9 mouse cellular contexts compared by ENCODE assay signal in the genomic region with DNA sequence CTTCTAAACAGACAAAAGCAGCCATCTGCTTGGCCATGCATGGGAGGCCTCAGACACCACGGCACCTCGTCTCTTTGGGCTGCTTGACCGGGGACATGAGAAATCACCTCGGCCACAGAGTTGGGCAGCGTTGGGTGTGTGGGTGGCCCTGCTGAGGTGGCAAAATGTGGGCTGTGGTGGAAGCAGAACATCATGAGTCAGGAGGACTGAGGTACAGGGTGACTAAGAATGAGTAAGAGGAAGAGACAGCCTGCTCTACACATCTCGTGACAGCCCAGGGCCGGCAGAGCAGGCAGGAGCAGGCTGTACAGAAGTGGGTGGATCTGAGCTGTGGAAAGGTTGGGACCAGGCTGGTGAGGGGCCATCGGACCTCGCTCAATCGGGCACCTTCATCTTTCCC. TPM values are rescaled to one million over a fixed set of nuclear protein-coding genes. Genes with fewer than 3 reads are reported as not detected.
DNase-seq lines count a peak whose midpoint lies in the region; ATAC-seq and TF ChIP-seq lines count a peak whose summit lies in the region.
"Had no signal": no experiment of that assay in that cellular context is flagged by ENCODE, and none has a peak within 500 bp of the region (broad histone marks: within the 10 kb centered on the region; RNA-seq: fewer than 3 reads in every experiment).

No protein-coding gene starts in this region.

- no peak overlapping the region for H3K4me3 ChIP-seq in hindbrain, embryonic 13.5 days
- H3K4me3 ChIP-seq in hindbrain, embryonic 10.5 days: no peak overlapping the region
- no peak overlapping the region for H3K4me3 ChIP-seq in stomach, postnatal 0 days (ENCODE audit: low read depth, low read length)
- H3K4me3 ChIP-seq in midbrain, postnatal 0 days (ENCODE audit: low read depth, low read length): no peak overlapping the region
- H3K4me3 ChIP-seq in forebrain, embryonic 11.5 days (ENCODE audit: low read depth, low read length): no peak overlapping the region
- H3K4me3 ChIP-seq: hindbrain, embryonic 15.5 days had no signal

- no peaks in the 10 kb centered on the region for H3K9me3 ChIP-seq in hindbrain, embryonic 13.5 days
- H3K9me3 ChIP-seq in hindbrain, embryonic 10.5 days: no peaks in the 10 kb centered on the region
- H3K9me3 ChIP-seq in stomach, postnatal 0 days (ENCODE audit: control insufficient read depth, low read length): no peaks in the 10 kb centered on the region
- no peaks in the 10 kb centered on the region for H3K9me3 ChIP-seq in midbrain, postnatal 0 days (ENCODE audit: low read length)
- no peaks in the 10 kb centered on the region for H3K9me3 ChIP-seq in forebrain, embryonic 11.5 days (ENCODE audit: control insufficient read depth, low read length)
- H3K9me3 ChIP-seq: hindbrain, embryonic 15.5 days had no signal

- ATAC-seq in hindbrain, embryonic 13.5 days (ENCODE audit: low FRiP score): no peak
- peak; percentile 45; the same call in 1 of the 2 replicates for ATAC-seq in common myeloid progenitor, adult 5-6 weeks (replicated peaks; ENCODE audit: low read depth, poor library complexity, severe bottlenecking)
- peak; percentile 62 for ATAC-seq in stomach, postnatal 0 days (ENCODE audit: low FRiP score, low TSS enrichment)
- ATAC-seq in midbrain, postnatal 0 days (ENCODE audit: low FRiP score): no peak
- no peak for ATAC-seq in forebrain, embryonic 11.5 days (replicated peaks; ENCODE audit: low FRiP score)

- H3K4me1 ChIP-seq in hindbrain, embryonic 13.5 days (replicated peaks): no peaks in the 10 kb centered on the region
- no peaks in the 10 kb centered on the region for H3K4me1 ChIP-seq in hindbrain, embryonic 10.5 days (replicated peaks)
- no peaks in the 10 kb centered on the region for H3K4me1 ChIP-seq in stomach, postnatal 0 days (replicated peaks; ENCODE audit: control insufficient read depth, insufficient read depth)
- H3K4me1 ChIP-seq in midbrain, postnatal 0 days (ENCODE audit: insufficient read depth, low read length): no peaks in the 10 kb centered on the region
- H3K4me1 ChIP-seq in forebrain, embryonic 11.5 days (replicated peaks; ENCODE audit: control insufficient read depth, insufficient read depth, low read length): no peaks in the 10 kb centered on the region
- H3K4me1 ChIP-seq: hindbrain, embryonic 15.5 days had no signal

- no peak overlapping the region for H3K27ac ChIP-seq in hindbrain, embryonic 13.5 days
- H3K27ac ChIP-seq in hindbrain, embryonic 10.5 days: no peak overlapping the region
- peak overlapping the region; percentile 61 for H3K27ac ChIP-seq in stomach, postnatal 0 days (replicated peaks)
- H3K27ac ChIP-seq in midbrain, postnatal 0 days (ENCODE audit: low read depth, low read length): no peak overlapping the region
- no peak overlapping the region for H3K27ac ChIP-seq in forebrain, embryonic 11.5 days (ENCODE audit: low read depth, low read length)
- H3K27ac ChIP-seq: hindbrain, embryonic 15.5 days had no signal

- WGBS in hindbrain, embryonic 13.5 days: 87% methylated on average over 10 of the region's 10 CpGs
- 93% methylated on average over 10 of the region's 10 CpGs for WGBS in hindbrain, embryonic 10.5 days
- 84% methylated on average over 10 of the region's 10 CpGs for WGBS in stomach, postnatal 0 days
- 90% methylated on average over 10 of the region's 10 CpGs for WGBS in midbrain, postnatal 0 days
- 91% methylated on average over 10 of the region's 10 CpGs for WGBS in forebrain, embryonic 11.5 days

- H3K27me3 ChIP-seq in hindbrain, embryonic 13.5 days: no peaks in the 10 kb centered on the region
- no peaks in the 10 kb centered on the region for H3K27me3 ChIP-seq in hindbrain, embryonic 10.5 days (ENCODE audit: insufficient read depth, poor library complexity, severe bottlenecking)
- H3K27me3 ChIP-seq in stomach, postnatal 0 days (ENCODE audit: control insufficient read depth, insufficient read depth, low read length): no peaks in the 10 kb centered on the region
- H3K27me3 ChIP-seq in midbrain, postnatal 0 days (ENCODE audit: insufficient read depth, low read length): no peaks in the 10 kb centered on the region
- no peaks in the 10 kb centered on the region for H3K27me3 ChIP-seq in forebrain, embryonic 11.5 days (ENCODE audit: control insufficient read depth, insufficient read depth, low read length)
- H3K27me3 ChIP-seq: hindbrain, embryonic 15.5 days had no signal

- TF ChIP-seq EP300 in stomach, postnatal 0 days (optimal IDR thresholded peaks at IDR 0.05): no peak

- no peak overlapping the region for H3K4me2 ChIP-seq in hindbrain, embryonic 13.5 days
- H3K4me2 ChIP-seq in stomach, postnatal 0 days (replicated peaks; ENCODE audit: low read depth): no peak overlapping the region
- H3K4me2 ChIP-seq in midbrain, postnatal 0 days (ENCODE audit: low read depth, low read length, poor library complexity, severe bottlenecking): no peak overlapping the region
- H3K4me2 ChIP-seq in forebrain, embryonic 11.5 days (ENCODE audit: low read depth, low read length, severe bottlenecking): no peak overlapping the region
- H3K4me2 ChIP-seq: hindbrain, embryonic 15.5 days had no signal

- intact Hi-C loops in left cerebral cortex, postnatal 25 days (cut with DNase I): no loop called here

- no peak for TF ChIP-seq CTCF in stomach, postnatal 0 days (IDR thresholded peaks at IDR 0.05; ENCODE audit: low read depth)
- no peak for TF ChIP-seq CTCF in midbrain, postnatal 0 days (IDR thresholded peaks at IDR 0.05)

- H3K36me3 ChIP-seq in hindbrain, embryonic 13.5 days: peaks cover 91% of the 10 kb centered on the region
- H3K36me3 ChIP-seq in hindbrain, embryonic 10.5 days: peaks cover 98% of the 10 kb centered on the region
- peaks cover 14% of the 10 kb centered on the region for H3K36me3 ChIP-seq in stomach, postnatal 0 days (ENCODE audit: control insufficient read depth, insufficient read depth, low read length)
- H3K36me3 ChIP-seq in midbrain, postnatal 0 days (ENCODE audit: insufficient read depth, low read length): peaks cover 72% of the 10 kb centered on the region
- peaks cover 3% of the 10 kb centered on the region; the same call in 1 of the 2 replicates for H3K36me3 ChIP-seq in forebrain, embryonic 11.5 days (ENCODE audit: control insufficient read depth, insufficient read depth, low read length)

- DNase-seq in hindbrain, embryonic 10.5 days (ENCODE audit: low spot score): no peak
- DNase-seq in CD4-positive helper T cell, adult 2 months (ENCODE audit: low read depth, low spot score): peak; percentile 71
- peak; percentile 54 to 85 for DNase-seq in left cerebral cortex, postnatal 25 days (ENCODE audit: low spot score in 2 of 2)
- no peak for DNase-seq in stomach, postnatal 0 days (ENCODE audit: low spot score)
- DNase-seq in midbrain, postnatal 0 days (ENCODE audit: low spot score): no peak
- DNase-seq in forebrain, embryonic 11.5 days (ENCODE audit: low spot score): no peak

- peak overlapping the region; percentile 39; the same call in 1 of the 2 replicates for H3K9ac ChIP-seq in hindbrain, embryonic 13.5 days
- no peak overlapping the region for H3K9ac ChIP-seq in stomach, postnatal 0 days (ENCODE audit: low read length)
- H3K9ac ChIP-seq in midbrain, postnatal 0 days (replicated peaks; ENCODE audit: low read length, poor library complexity, severe bottlenecking): no peak overlapping the region
- no peak overlapping the region for H3K9ac ChIP-seq in forebrain, embryonic 11.5 days (ENCODE audit: low read length)
- H3K9ac ChIP-seq: hindbrain, embryonic 15.5 days had no signal

RNA-seq across cellular contexts. Expression of a gene that starts 14.3 kb away (rescaled TPM):
- polyA plus RNA-seq in hindbrain, embryonic 13.5 days (2015; fragmentation: Nextera tagmentation; extraction: Ambion mirVana): 13.5 and 13.8 TPM in 2 replicates
- polyA plus RNA-seq in hindbrain, embryonic 10.5 days (2016; fragmentation: Nextera tagmentation; extraction: Ambion mirVana): 22.0 and 22.3 TPM in 2 replicates
- 4.5 and 9.2 TPM in 2 replicates for total RNA-seq in common myeloid progenitor, adult 5-6 weeks (2017)
- total RNA-seq in left cerebral cortex, postnatal 25 days (2021): 10 to 100 TPM in 1 of 2 experiments, 1 to 10 TPM in 1; 9.5 to 11.1 TPM
- 6.9 and 7.9 TPM in 2 replicates for polyA plus RNA-seq in stomach, postnatal 0 days (2015; fragmentation: Nextera tagmentation; extraction: Ambion mirVana)
- 18.3 and 21.7 TPM in 2 replicates for total RNA-seq in midbrain, postnatal 0 days (2014; rRNA removed)
- polyA plus RNA-seq in midbrain, postnatal 0 days (2015; fragmentation: Nextera tagmentation; extraction: Ambion mirVana): 9.3 and 10.3 TPM in 2 replicates
- 14.3 and 16.4 TPM in 2 replicates for polyA plus RNA-seq in forebrain, embryonic 11.5 days (2014; fragmentation: Nextera tagmentation; extraction: Ambion mirVana)

RNA-seq across cellular contexts. Expression of a gene that starts 32.6 kb away (rescaled TPM):
- 147 and 160 TPM in 2 replicates for polyA plus RNA-seq in hindbrain, embryonic 13.5 days (2015; fragmentation: Nextera tagmentation; extraction: Ambion mirVana)
- polyA plus RNA-seq in hindbrain, embryonic 10.5 days (2016; fragmentation: Nextera tagmentation; extraction: Ambion mirVana): 117 and 173 TPM in 2 replicates
- total RNA-seq in common myeloid progenitor, adult 5-6 weeks (2017): not detected in 2 replicates
- 10 to 100 TPM; 33.3 to 43.5 TPM for total RNA-seq in left cerebral cortex, postnatal 25 days (2021)
- 10.9 and 11.8 TPM in 2 replicates for polyA plus RNA-seq in stomach, postnatal 0 days (2015; fragmentation: Nextera tagmentation; extraction: Ambion mirVana)
- total RNA-seq in midbrain, postnatal 0 days (2014; rRNA removed): 93.8 and 111 TPM in 2 replicates
- 106 TPM in 2 replicates for polyA plus RNA-seq in midbrain, postnatal 0 days (2015; fragmentation: Nextera tagmentation; extraction: Ambion mirVana)
- polyA plus RNA-seq in forebrain, embryonic 11.5 days (2014; fragmentation: Nextera tagmentation; extraction: Ambion mirVana): 77.8 and 79.7 TPM in 2 replicates

RNA-seq across cellular contexts. Expression of a gene that starts 36.5 kb away (rescaled TPM):
- 0.08 and 0.14 TPM in 2 replicates for polyA plus RNA-seq in hindbrain, embryonic 13.5 days (2015; fragmentation: Nextera tagmentation; extraction: Ambion mirVana)
- 0.05 TPM in 1 of 2 replicates, not detected in the other for polyA plus RNA-seq in hindbrain, embryonic 10.5 days (2016; fragmentation: Nextera tagmentation; extraction: Ambion mirVana)
- total RNA-seq in common myeloid progenitor, adult 5-6 weeks (2017): 1.1 and 3.1 TPM in 2 replicates
- under 1 TPM; 0.71 to 0.87 TPM for total RNA-seq in left cerebral cortex, postnatal 25 days (2021)
- 0.24 TPM in 2 replicates for polyA plus RNA-seq in stomach, postnatal 0 days (2015; fragmentation: Nextera tagmentation; extraction: Ambion mirVana)
- 0.05 and 0.09 TPM in 2 replicates for total RNA-seq in midbrain, postnatal 0 days (2014; rRNA removed)
- 0.14 and 0.20 TPM in 2 replicates for polyA plus RNA-seq in midbrain, postnatal 0 days (2015; fragmentation: Nextera tagmentation; extraction: Ambion mirVana)
- 0.12 and 0.25 TPM in 2 replicates for polyA plus RNA-seq in forebrain, embryonic 11.5 days (2014; fragmentation: Nextera tagmentation; extraction: Ambion mirVana)

RNA-seq across cellular contexts. Expression of a gene that starts 51.8 kb away (rescaled TPM):
- 1.7 and 2.3 TPM in 2 replicates for polyA plus RNA-seq in hindbrain, embryonic 13.5 days (2015; fragmentation: Nextera tagmentation; extraction: Ambion mirVana)
- polyA plus RNA-seq in hindbrain, embryonic 10.5 days (2016; fragmentation: Nextera tagmentation; extraction: Ambion mirVana): 0.96 and 0.97 TPM in 2 replicates
- 0.55 TPM in 1 of 2 replicates, not detected in the other for total RNA-seq in common myeloid progenitor, adult 5-6 weeks (2017)
- total RNA-seq in left cerebral cortex, postnatal 25 days (2021): 1 to 10 TPM in 1 of 2 experiments, under 1 TPM in 1; 0.78 to 2.2 TPM
- 1.9 and 2.0 TPM in 2 replicates for polyA plus RNA-seq in stomach, postnatal 0 days (2015; fragmentation: Nextera tagmentation; extraction: Ambion mirVana)
- 0.85 and 1.4 TPM in 2 replicates for total RNA-seq in midbrain, postnatal 0 days (2014; rRNA removed)
- 1.4 TPM in 2 replicates for polyA plus RNA-seq in midbrain, postnatal 0 days (2015; fragmentation: Nextera tagmentation; extraction: Ambion mirVana)
- 0.76 and 1.1 TPM in 2 replicates for polyA plus RNA-seq in forebrain, embryonic 11.5 days (2014; fragmentation: Nextera tagmentation; extraction: Ambion mirVana)

Comparison
In these comparisons a context has a peak if more than half of its experiments do, and no peak if none do; other contexts are left out.
1. ATAC-seq: peak in common myeloid progenitor, adult 5-6 weeks (single experiment) and stomach, postnatal 0 days (single experiment); none in hindbrain, embryonic 13.5 days (single experiment), midbrain, postnatal 0 days (single experiment) and forebrain, embryonic 11.5 days (single experiment).
2. DNase-seq: peak in CD4-positive helper T cell, adult 2 months (single experiment) and left cerebral cortex, postnatal 25 days (2 of 2); none in hindbrain, embryonic 10.5 days (single experiment), stomach, postnatal 0 days (single experiment), midbrain, postnatal 0 days (single experiment) and forebrain, embryonic 11.5 days (single experiment).